Mouse (Mus musculus): ENCODE measurements around the gene Lcor. TPM values are rescaled to one million over a fixed set of nuclear protein-coding genes. Genes with fewer than 3 reads are reported as not detected.

Lcor gene
- polyA plus RNA-seq, 1 experiment from 2014 or later, result 12.9 TPM

GRCm38 (mm10) chr19:41449415-41450075 is 32.9 kb upstream of the Lcor start:
- Histone ChIP-seq H3K27me3 (ENCODE audit: control insufficient read depth, insufficient read depth, low read length) (no peaks in the 10 kb centered on the region), H3K9ac (ENCODE audit: low read length) (no peak overlapping the region), H3K4me2 (replicated peaks; ENCODE audit: low read depth) (no peak overlapping the region), H3K4me1 (replicated peaks; ENCODE audit: control insufficient read depth, insufficient read depth) (no peaks in the 10 kb centered on the region), H3K36me3 (ENCODE audit: control insufficient read depth, insufficient read depth, low read length) (no peaks in the 10 kb centered on the region), H3K27ac (replicated peaks) (no peak overlapping the region), H3K9me3 (ENCODE audit: control insufficient read depth, low read length) (no peaks in the 10 kb centered on the region), H3K4me3 (ENCODE audit: low read depth, low read length) (no peak overlapping the region)
- 45% methylated on average over 7 of the region's 7 CpGs for WGBS
- DNase-seq (ENCODE audit: low spot score) (no peak), ATAC-seq (ENCODE audit: low FRiP score, low TSS enrichment) (no peak)
- TF ChIP-seq EP300 (optimal IDR thresholded peaks at IDR 0.05) (no peak), CTCF (IDR thresholded peaks at IDR 0.05; ENCODE audit: low read depth) (no peak)

GRCm38 (mm10) chr19:41452166-41452565 is 30.3 kb upstream of the Lcor start:
- H3K27ac ChIP-seq (replicated peaks), result no peak overlapping the region
- no peak overlapping the region for H3K4me2 ChIP-seq (replicated peaks; ENCODE audit: low read depth)
- ATAC-seq (ENCODE audit: low FRiP score, low TSS enrichment) (0 out of 2 replicates have a peak, but pooled peaks have one; percentile 14), DNase-seq (ENCODE audit: low spot score) (peak; percentile 52)
- no peak overlapping the region for H3K4me3 ChIP-seq (ENCODE audit: low read depth, low read length)
- TF ChIP-seq EP300 (optimal IDR thresholded peaks at IDR 0.05) (no peak), CTCF (IDR thresholded peaks at IDR 0.05; ENCODE audit: low read depth) (no peak)
- no peaks in the 10 kb centered on the region for H3K36me3 ChIP-seq (ENCODE audit: control insufficient read depth, insufficient read depth, low read length)
- no peaks in the 10 kb centered on the region for H3K27me3 ChIP-seq (ENCODE audit: control insufficient read depth, insufficient read depth, low read length)
- WGBS, result 13% methylated on average over 3 of the region's 3 CpGs
- no peaks in the 10 kb centered on the region for H3K9me3 ChIP-seq (ENCODE audit: control insufficient read depth, low read length)
- H3K4me1 ChIP-seq (replicated peaks; ENCODE audit: control insufficient read depth, insufficient read depth), result no peaks in the 10 kb centered on the region
- H3K9ac ChIP-seq (ENCODE audit: low read length), result no peak overlapping the region

GRCm38 (mm10) chr19:41454601-41455000 is 27.8 kb upstream of the Lcor start:
- Histone ChIP-seq H3K9ac (ENCODE audit: low read length) (no peak overlapping the region), H3K4me1 (replicated peaks; ENCODE audit: control insufficient read depth, insufficient read depth) (no peaks in the 10 kb centered on the region), H3K4me3 (ENCODE audit: low read depth, low read length) (no peak overlapping the region), H3K4me2 (replicated peaks; ENCODE audit: low read depth) (no peak overlapping the region), H3K27me3 (ENCODE audit: control insufficient read depth, insufficient read depth, low read length) (no peaks in the 10 kb centered on the region), H3K27ac (replicated peaks) (no peak overlapping the region), H3K9me3 (ENCODE audit: control insufficient read depth, low read length) (no peaks in the 10 kb centered on the region), H3K36me3 (ENCODE audit: control insufficient read depth, insufficient read depth, low read length) (no peaks in the 10 kb centered on the region)
- no peak for DNase-seq (ENCODE audit: low spot score)
- TF ChIP-seq EP300 (optimal IDR thresholded peaks at IDR 0.05), result no peak
- WGBS, result 78% methylated on average over 6 of the region's 7 CpGs
- no peak for ATAC-seq (ENCODE audit: low FRiP score, low TSS enrichment)

GRCm38 (mm10) chr19:41455091-41455626 is 27.3 kb upstream of the Lcor start:
- Histone ChIP-seq H3K36me3 (ENCODE audit: control insufficient read depth, insufficient read depth, low read length) (no peaks in the 10 kb centered on the region), H3K27me3 (ENCODE audit: control insufficient read depth, insufficient read depth, low read length) (no peaks in the 10 kb centered on the region), H3K4me1 (replicated peaks; ENCODE audit: control insufficient read depth, insufficient read depth) (no peaks in the 10 kb centered on the region), H3K4me2 (replicated peaks; ENCODE audit: low read depth) (no peak overlapping the region), H3K9ac (ENCODE audit: low read length) (no peak overlapping the region), H3K27ac (replicated peaks) (peak overlapping the region; percentile 45; the same call in 1 of the 2 replicates), H3K4me3 (ENCODE audit: low read depth, low read length) (no peak overlapping the region), H3K9me3 (ENCODE audit: control insufficient read depth, low read length) (no peaks in the 10 kb centered on the region)
- 49% methylated on average over 6 of the region's 6 CpGs for WGBS
- peak; percentile 90 for ATAC-seq (ENCODE audit: low FRiP score, low TSS enrichment)
- TF ChIP-seq EP300 (optimal IDR thresholded peaks at IDR 0.05) (no peak), CTCF (IDR thresholded peaks at IDR 0.05; ENCODE audit: low read depth) (no peak)
- DNase-seq (ENCODE audit: low spot score), result peak; percentile 81

- WGBS, result 68% methylated on average over 5 of the region's 5 CpGs
- Histone ChIP-seq H3K9me3 (ENCODE audit: control insufficient read depth, low read length) (no peaks in the 10 kb centered on the region), H3K9ac (ENCODE audit: low read length) (no peak overlapping the region), H3K4me2 (replicated peaks; ENCODE audit: low read depth) (no peak overlapping the region), H3K36me3 (ENCODE audit: control insufficient read depth, insufficient read depth, low read length) (no peaks in the 10 kb centered on the region), H3K4me1 (replicated peaks; ENCODE audit: control insufficient read depth, insufficient read depth) (no peaks in the 10 kb centered on the region), H3K27me3 (ENCODE audit: control insufficient read depth, insufficient read depth, low read length) (no peaks in the 10 kb centered on the region), H3K4me3 (ENCODE audit: low read depth, low read length) (no peak overlapping the region), H3K27ac (replicated peaks) (no peak overlapping the region)
- no peak for TF ChIP-seq EP300 (optimal IDR thresholded peaks at IDR 0.05)
- no peak for TF ChIP-seq CTCF (IDR thresholded peaks at IDR 0.05; ENCODE audit: low read depth)
- ATAC-seq (ENCODE audit: low FRiP score, low TSS enrichment) (no peak), DNase-seq (ENCODE audit: low spot score) (no peak)
Observed at GRCm38 (mm10) chr19:41457181-41457580, 25.3 kb upstream of the Lcor start.

GRCm38 (mm10) chr19:41462166-41462735 is 20.2 kb upstream of the Lcor start:
- H3K27ac ChIP-seq (replicated peaks), result no peak overlapping the region
- no peak for ATAC-seq (ENCODE audit: low FRiP score, low TSS enrichment)
- H3K4me2 ChIP-seq (replicated peaks; ENCODE audit: low read depth), result no peak overlapping the region
- no peaks in the 10 kb centered on the region for H3K36me3 ChIP-seq (ENCODE audit: control insufficient read depth, insufficient read depth, low read length)
- no peaks in the 10 kb centered on the region for H3K27me3 ChIP-seq (ENCODE audit: control insufficient read depth, insufficient read depth, low read length)
- no peak overlapping the region for H3K9ac ChIP-seq (ENCODE audit: low read length)
- 69% methylated on average over 9 of the region's 9 CpGs for WGBS
- TF ChIP-seq EP300 (optimal IDR thresholded peaks at IDR 0.05) (no peak), CTCF (IDR thresholded peaks at IDR 0.05; ENCODE audit: low read depth) (no peak)
- no peaks in the 10 kb centered on the region for H3K9me3 ChIP-seq (ENCODE audit: control insufficient read depth, low read length)
- DNase-seq (ENCODE audit: low spot score), result no peak
- H3K4me1 ChIP-seq (replicated peaks; ENCODE audit: control insufficient read depth, insufficient read depth), result no peaks in the 10 kb centered on the region
- no peak overlapping the region for H3K4me3 ChIP-seq (ENCODE audit: low read depth, low read length)

Measured in stomach, postnatal 0 days (tissue).